Mouse (Mus musculus): ENCODE data around the gene Fam20a.

Gene Fam20a

GRCm38 (mm10) chr11:109653201-109653600 is 68.9 kb downstream of the Fam20a start:
- DNase-seq (ENCODE audit: low spot score), result no peak

DNA sequence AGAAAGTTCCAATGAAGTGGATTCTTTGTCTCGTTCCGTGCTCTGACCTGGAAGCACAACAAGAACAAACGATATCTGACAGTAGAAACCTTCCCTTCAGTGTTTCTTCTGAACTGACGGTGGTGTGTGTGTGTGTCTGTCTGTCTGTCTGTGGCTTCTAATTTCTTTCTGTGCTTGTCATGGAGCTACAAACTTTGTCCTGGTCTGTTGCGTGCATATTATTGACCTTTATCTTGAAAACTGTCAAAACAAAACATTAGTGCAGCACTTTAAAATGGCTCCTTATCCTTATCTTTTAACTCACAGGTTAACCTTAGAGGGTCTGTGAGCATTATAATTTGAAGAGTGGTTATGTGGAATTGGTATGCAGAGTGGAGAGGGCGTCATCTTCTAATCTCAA is 69.6 kb downstream of the Fam20a start:
- DNase-seq (ENCODE audit: low spot score), result no peak

GRCm38 (mm10) chr11:109651566-109652024 is 70.5 kb downstream of the Fam20a start:
- peak; percentile 25 for DNase-seq (ENCODE audit: low spot score)

DNA sequence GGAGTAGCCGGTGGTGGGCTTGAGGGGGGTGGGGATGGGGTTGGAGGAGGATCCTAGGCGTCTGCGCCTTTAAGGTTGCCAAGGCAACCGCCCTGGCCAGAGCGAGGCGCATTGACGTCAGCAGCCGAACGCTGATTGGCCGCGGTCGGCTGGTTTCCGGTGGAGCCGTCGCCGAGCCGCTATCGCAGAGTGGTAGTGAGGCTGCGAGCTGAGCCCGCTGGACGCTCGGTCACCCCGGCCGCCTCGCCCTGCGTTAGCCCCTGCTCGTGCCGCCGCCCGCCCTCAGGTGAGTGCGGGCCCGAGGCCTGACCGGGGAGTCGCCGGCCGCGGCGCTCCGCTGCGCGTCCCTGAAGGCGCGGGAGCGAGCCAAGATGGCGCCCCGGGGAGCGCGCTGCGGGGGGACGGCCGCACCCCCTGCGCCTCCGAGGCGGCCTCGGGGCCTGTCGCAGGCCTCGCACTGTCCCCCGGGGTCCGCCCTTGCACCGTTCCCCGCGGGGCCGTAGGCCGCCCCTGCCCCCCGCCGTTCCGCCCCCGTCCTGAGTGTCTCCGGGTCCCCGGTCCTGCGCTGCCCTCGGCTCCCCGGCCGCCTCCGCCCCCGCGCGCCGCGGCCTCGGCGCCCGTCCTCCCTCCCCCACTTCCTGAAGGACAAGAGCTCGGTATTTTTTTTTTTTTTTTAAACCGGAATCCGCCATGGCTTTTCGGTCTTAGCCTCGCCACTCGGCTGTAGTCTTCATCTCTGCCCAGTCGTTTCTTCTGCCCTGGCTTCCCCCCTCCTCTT is 71.1 kb downstream of the Fam20a start:
- DNase-seq (ENCODE audit: low spot score), result peak; percentile 92

DNA sequence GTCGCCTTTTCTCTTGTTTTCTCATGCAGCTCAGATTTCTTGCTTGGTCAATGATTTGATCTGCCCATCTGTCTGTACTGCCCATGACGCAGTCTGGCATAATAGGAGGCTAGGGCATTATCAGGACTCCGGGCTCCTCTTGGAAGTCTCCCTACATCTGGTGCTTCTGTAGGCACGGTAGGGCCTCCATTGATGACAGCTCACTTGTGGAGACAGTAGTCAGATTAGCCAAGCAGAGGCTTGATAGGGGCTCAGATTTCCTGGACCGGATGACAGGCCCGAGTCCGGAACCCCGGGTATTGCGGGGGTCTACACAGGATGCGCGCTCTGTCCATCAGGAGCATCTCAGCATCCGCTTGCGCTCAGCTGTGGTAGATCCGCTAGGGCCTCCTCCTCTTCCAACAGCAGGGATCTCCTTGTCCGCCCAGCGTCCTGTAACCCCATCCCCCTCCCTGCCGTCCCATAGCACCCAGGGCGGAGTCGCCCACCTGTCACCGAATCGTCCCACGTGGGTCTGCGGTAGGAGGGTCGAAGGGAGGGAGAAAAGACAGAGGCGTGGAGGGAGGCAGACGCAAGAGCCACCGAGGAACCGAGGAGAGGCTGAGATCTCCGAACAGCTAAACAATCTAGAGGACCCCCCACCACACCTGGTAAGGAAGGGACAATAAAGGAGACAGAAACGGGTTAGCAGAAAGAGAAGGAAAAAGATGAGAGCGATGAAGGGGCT is 71.9 kb downstream of the Fam20a start:
- DNase-seq (ENCODE audit: low spot score), result peak; percentile 77

DNA sequence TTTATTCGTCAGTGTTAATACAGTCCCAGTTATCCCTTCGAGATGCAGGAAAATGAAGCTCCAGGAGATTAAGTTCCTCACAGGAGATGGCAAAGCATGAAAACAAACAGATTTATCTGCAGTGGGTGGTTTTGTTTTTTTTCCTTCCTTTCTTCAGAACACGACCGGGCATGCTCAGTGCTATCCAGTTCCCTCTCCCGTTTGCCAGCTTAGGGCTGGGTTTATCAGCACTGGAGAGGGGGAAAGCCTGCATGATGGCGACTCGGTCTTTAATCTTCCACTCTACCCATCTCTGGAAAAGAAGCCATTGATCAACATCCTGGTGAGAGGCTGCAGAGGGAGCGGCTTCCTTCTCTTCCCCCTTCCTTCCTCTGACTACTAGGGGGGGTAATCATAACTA is 72.9 kb downstream of the Fam20a start, which contains the start of gene Prkar1a:
Prkar1a (plus strand) TSS at position 200 of the 400 bp plus-strand sequence.
- no peak for DNase-seq (ENCODE audit: low spot score)

DNA sequence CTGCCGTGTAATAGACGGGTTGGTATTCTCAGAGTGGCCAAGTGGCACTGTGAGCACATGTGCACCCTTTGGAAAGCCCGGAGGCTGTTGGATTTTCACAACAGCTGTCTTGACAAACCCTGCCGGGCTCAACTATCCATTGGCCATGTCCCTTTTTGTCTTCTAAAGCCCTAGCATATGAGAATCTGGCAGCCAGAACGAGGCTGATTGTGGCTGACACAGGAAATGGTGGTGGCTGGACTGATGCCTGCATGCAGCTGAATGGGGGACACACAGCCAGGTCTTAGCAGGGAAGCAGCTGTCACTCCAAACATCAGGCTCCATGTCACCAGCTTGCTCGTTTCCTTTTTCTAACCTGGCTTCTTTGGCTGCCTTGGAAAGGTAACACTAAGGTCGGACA is 73.6 kb downstream of the Fam20a start:
- no peak for DNase-seq (ENCODE audit: low spot score)

GRCm38 (mm10) chr11:109641498-109642222 is 80.4 kb downstream of the Fam20a start:
- no peak for DNase-seq (ENCODE audit: low spot score)

- DNase-seq (ENCODE audit: low spot score), result no peak
Measured at GRCm38 (mm10) chr11:109635871-109636395, 86.1 kb downstream of the Fam20a start.

DNA sequence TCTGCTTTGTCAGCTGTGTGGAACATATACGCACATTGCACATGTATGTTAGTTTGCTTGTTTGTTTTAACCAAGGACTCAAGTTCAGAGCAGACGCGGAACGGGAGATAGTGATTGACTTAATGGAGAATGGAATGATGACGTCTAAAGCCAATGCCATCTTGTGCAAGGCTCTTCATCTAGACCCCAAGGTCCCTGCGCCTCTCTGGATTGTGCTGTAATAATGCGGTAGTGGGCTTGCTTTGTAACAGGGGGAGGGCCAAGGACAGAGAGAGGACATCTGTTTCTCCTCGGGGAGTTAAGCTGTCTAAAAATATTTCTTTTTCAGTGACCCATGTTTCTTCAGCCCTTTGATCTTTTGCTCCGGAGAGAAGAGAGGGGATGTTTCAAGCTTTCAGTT is 87.2 kb downstream of the Fam20a start:
- DNase-seq (ENCODE audit: low spot score), result no peak

DNA sequence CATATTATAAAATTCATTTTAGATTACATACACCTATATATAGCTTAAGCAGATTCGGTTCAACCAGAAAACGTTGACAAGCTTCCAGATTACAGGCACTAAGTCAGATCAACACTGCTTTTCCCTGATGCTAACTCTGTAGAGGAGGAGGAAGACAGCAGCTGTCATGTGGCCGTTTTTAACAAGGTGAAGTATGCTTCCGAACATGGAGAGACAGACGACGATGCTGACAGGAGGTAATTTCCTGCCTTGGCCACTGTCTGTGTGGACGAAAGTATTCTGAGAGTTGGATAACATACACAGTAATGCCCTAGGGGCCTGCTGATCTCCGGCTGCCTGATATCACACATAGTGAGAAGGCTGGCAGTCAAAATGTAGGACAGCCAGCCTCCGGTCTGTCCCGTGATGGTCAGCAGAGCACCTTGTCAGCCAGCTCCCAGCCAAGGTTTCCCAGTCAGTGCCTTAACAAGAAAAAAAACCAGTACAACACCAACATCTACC is 93.0 kb downstream of the Fam20a start:
- DNase-seq (ENCODE audit: low spot score), result no peak

GRCm38 (mm10) chr11:109628099-109628498 is 94.0 kb downstream of the Fam20a start:
- no peak for DNase-seq (ENCODE audit: low spot score)

GRCm38 (mm10) chr11:109627648-109628047 is 94.4 kb downstream of the Fam20a start:
- DNase-seq (ENCODE audit: low spot score), result no peak

DNA sequence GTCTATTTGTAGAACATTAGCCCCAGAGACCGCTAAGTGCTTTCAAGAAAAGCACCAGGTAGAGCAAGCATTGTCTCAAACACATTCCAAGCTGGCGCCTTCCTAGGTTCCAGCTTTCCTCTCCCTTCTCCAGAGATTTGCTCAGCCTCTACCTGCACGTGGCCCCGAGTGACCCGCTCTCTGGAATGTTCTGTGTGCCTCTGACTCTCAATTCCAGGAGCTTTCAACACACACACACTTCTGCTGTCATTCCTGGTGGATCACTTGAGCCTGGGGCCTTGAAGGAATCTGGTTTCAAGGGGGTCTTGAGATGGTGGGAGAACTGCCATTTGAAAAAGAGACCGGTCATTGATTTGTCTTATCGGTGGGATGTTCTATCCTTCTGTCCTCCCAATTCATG is 98.8 kb downstream of the Fam20a start:
- DNase-seq (ENCODE audit: low spot score), result no peak

GRCm38 (mm10) chr11:109622518-109623037 is 99.5 kb downstream of the Fam20a start:
- DNase-seq (ENCODE audit: low spot score), result no peak

GRCm38 (mm10) chr11:109621183-109621582 is 100.9 kb downstream of the Fam20a start:
- peak; percentile 36 for DNase-seq (ENCODE audit: low spot score)

DNA sequence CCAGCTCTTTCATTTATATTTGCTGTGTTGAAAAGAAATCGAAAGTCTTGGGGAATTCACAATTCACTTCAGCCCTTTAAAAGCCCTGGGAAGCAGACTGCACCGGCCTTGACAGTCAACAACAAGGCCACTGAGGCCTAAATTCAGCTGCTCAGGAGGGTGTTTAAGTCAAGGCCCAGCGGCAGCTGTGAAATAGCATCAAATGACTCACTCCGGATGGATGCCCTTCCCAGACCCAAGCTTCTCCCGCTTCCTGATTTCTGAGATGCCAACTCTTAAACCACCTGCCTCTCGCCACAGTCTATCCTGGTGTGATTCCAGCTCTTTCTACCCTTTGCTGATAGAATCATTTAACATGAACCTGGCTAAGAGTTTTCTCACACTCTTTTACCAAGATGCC is 101.7 kb downstream of the Fam20a start:
- DNase-seq (ENCODE audit: low spot score), result no peak

Data from T-cell, adult 2 months (primary cell).